Mouse (Mus musculus) lung, postnatal 10 days (tissue): ENCODE measurements at regions not wholly inside any gene's neighbourhood (a gene's known extent, or its start where the extent isn't known, plus 50 kb on each side); places are given as distances from the start of the nearest gene placed in this dataset.

Source experiments
- DNase-seq: peaks from one replicate; pipeline ENCODE4 v3.0.0; 2021

GRCm38 (mm10) chr1:57032407-57032806 lies 54.0 kb upstream of the Satb2 start:
- peak; percentile 14 for DNase-seq

DNA sequence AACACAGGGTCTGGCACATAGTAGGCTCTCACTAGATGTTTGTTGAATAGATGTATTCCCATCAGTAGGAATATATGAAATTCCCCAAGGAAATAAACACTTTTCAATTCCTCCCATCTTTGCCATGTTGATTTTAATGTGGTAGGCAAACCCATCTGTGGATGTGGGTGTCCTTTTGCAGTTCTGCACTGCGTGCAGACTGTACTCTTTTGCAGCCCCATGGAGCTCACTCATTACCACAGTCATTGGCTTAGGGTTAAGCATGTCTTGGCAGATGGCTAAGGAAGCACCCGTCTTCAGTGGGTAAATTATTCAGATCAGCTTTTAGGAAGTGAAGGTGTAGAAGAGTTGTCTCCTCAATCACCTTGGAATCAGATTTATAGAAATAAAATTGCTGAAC lies 54.8 kb upstream of the Satb2 start:
- DNase-seq: no peak

- no peak for DNase-seq
Observed at GRCm38 (mm10) chr1:57034411-57034810, 56.0 kb upstream of the Satb2 start.

- DNase-seq: no peak
Observed at GRCm38 (mm10) chr1:57036382-57036781, 57.9 kb upstream of the Satb2 start.

DNA sequence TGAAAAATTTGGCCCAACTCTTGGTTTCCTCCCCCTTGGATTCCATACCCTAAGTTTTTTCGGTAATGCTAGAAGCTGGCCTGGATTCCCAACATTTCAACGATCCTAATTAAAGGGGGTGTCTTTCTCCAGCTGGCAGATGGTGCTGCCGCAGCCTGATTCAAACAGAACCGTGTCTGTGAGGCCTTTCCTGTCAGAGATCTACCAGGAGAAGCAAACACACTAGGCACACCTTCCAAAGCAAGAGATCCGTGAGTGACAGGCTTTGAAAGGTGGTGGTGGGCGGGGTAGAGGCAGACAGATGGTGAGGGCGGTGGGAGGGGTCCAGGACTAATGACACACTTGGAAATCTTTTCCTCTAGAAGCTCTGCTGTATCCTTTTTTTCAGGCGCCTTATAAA lies 61.8 kb upstream of the Satb2 start:
- no peak for DNase-seq

GRCm38 (mm10) chr1:57041578-57041977 lies 63.1 kb upstream of the Satb2 start:
- no peak for DNase-seq

DNA sequence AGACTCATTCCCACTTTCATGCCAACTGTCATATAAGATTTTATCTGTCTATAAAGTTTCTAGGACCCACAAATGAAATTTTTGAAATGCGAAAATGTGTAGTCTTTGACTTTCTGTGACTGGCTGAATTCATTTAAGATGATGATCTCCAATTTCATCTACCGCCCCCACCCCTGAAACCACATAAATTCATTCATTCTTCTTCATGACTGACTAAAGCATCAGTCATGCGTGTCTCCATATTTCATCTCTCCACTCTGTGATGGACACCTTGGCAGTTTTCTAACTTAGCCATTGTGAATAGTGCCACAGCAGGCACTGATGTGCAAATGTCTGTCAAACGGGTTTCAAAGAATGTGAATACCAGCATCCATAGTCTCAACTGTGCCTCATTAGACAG lies 75.4 kb upstream of the Satb2 start:
- no peak for DNase-seq

GRCm38 (mm10) chr1:57055976-57056375 lies 77.5 kb upstream of the Satb2 start:
- no peak for DNase-seq

- DNase-seq: no peak
Observed at GRCm38 (mm10) chr1:57059216-57059615, 80.8 kb upstream of the Satb2 start.

DNA sequence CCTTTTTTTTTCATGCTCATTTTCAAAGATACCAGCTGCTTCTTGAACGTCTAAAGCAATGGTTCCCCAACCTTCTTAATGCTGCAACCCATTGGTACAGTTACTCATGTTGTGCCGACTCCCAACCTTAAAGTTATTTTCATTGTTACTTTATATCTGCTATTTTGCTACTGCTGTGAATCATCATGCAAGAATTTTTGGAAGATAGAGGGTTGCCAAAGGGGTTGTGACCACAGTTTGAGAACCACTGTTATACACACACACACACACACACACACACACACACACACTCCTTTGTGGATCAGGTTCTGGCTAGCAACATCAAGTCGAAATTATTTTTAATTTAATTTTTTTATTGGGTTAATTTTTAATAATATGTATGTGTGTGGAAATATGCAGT lies 96.8 kb upstream of the Satb2 start:
- DNase-seq: no peak

DNA sequence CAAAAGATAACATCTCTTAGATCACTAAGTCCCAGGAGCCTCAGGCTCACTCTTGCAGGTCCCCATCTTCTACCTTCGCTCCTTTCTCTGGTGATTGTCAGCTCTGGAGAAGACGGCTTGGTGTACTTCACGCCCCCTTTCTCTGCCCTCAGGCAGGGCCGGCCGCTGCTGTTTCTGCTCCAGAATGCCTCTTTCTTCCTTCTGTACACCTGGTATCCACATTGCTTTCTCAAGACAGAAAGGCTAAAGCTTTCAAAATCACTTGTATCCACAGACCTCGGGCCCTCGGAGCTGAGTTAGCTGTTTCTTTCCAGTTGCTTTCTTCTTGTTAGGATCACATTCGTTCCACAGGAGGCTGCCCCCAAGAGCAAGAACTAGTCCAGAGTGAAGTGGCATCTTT lies 98.2 kb upstream of the Satb2 start:
- no peak for DNase-seq

GRCm38 (mm10) chr1:57080306-57080705 lies 101.9 kb upstream of the Satb2 start:
- no peak for DNase-seq

GRCm38 (mm10) chr1:57083134-57083533 lies 104.7 kb upstream of the Satb2 start:
- DNase-seq: no peak

DNA sequence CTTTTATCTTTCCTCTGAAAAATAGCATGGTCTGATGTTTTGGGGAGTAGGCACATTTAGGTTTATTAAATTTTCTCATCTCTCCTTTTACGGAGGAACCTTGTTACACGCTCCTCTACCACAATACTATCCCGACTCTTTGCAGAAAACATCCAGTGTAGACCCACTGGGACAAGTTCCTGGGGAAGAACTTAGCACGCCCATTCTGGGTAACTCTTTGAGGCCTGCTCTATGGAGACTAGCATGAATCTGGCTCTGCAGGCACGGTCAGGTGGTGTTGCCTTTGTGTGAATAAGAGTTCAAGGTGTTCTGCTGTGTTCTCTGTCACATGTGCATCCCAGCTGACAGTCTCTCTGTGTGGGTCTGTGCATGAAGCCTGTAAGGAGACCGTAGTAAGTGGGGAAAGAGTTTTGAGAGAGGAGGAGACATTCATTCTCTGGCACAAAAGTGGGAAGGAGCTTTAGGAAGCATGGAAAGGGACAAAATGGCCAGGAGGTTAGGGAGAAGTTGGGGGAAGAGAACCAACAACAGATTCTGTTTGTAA lies 105.2 kb upstream of the Satb2 start:
- no peak for DNase-seq

- DNase-seq: peak; percentile 6
Observed at GRCm38 (mm10) chr1:57095361-57096247, 117.2 kb upstream of the Satb2 start.

GRCm38 (mm10) chr1:57096248-57096600 lies 117.8 kb upstream of the Satb2 start:
- no peak for DNase-seq

GRCm38 (mm10) chr1:57096740-57097139 lies 118.3 kb upstream of the Satb2 start:
- no peak for DNase-seq

DNA sequence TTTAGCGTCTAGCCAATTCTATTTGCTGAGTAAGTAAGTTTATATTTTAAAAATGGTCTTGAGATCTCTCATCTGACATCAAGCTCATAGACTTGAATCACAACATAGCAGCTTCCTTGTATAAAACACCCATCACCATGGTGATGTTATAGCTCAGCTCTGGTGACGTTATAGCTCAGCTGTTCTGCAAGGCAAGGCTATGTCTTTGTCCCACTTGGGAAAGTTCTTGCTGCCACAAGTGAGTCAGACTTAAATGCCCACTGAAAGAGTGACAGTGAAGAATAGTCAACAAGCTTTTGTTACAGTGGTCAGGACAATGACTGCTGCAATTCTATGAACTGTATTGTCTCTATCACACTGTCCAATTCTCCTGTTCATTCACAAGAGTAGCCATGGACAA lies 122.2 kb upstream of the Satb2 start:
- no peak for DNase-seq

DNA sequence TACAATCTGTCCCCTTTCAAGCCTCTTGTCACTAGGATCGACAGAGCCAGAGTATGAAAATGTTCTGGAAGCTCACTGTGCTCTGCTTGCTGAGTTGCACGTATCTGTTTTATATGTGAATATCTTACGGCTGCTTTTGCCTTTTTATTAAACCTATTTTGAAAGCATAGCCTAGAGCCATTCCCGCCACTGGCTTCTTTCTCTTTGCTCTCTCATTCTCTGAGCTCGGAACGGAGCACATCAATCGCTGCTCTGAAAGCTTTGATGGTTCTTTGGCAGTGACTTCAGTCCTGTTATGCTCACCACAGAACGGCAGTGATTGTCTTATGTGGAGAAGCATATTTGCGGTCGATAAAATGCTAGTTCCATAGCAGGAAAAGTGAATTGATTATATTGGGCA lies 128.9 kb upstream of the Satb2 start:
- no peak for DNase-seq

GRCm38 (mm10) chr1:57120678-57121077 lies 142.2 kb upstream of the Satb2 start:
- no peak for DNase-seq

DNA sequence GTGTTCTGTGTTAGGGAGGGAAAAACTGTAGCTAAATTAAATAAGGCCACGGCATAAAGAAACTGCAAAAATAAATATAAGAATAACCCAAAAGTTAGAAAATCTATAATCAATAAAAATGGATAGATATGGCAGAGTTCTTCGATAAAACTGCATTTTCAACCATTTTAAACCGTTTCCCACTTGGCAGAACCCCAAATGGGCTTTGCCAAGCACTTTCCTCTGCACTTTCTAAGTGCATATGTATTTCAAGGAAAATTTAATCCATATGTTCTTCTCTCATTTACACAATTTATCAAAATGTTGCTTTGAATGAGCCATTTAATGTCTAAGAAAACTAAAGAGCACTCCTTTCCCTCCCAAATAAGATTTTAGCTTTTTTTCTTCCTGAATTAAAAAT lies 165.7 kb upstream of the Satb2 start:
- no peak for DNase-seq

DNA sequence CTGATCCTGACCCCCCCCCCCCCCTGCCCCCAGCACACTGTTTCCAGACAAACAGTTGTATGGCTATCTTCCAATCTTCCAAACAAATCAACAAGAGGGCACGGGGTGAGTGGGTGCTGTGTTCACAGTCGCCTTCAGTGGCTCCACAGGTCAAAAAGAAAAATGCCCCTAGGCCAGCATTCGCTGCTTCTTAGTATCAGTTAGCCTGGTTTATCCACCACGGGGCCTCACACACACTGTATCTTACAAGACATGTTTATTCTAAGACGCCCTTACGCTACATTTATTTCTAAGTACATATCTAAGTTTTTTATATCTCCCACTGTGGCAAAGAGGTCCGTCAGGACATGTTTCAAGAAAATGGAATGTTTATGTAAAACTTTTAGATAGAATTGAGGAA lies 177.4 kb upstream of the Satb2 start:
- DNase-seq: peak; percentile 2

DNA sequence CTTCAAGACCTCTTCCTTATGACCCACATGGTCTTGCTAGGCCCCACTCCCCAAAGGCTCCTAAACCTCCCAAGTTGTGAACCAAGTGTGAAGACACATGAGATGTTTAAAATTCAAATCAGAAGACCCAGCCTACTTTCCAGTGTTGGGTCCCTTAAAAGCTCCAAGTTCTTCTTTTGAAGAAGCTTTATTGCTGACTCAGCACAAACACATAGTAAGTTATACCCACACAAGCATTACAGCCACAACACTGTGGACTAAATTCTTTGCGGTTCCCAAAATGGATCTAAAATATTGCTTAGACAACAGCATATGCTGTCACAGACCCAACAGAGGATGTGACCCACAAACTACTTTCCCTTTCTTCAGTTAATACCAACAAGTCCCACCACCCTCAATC lies 186.0 kb upstream of the Satb2 start:
- DNase-seq: no peak

GRCm38 (mm10) chr1:57174289-57174890 lies 195.9 kb upstream of the Satb2 start:
- peak; percentile 24 for DNase-seq
